Mouse (Mus musculus) ES-E14 (cell line): ENCODE data around the gene Hephl1. TPM values are rescaled to one million over a fixed set of nuclear protein-coding genes. Genes with fewer than 3 reads are reported as not detected.

Experiments used
- DNase-seq: peaks from one replicate; pipeline ENCODE4 v3.0.0-alpha.2; 2013; ENCODE audit warnings: low read depth, low spot score
- H3K27ac ChIP-seq: 2 replicates; pipeline ENCODE4 v1.5.1; 2012; ENCODE audit warnings: low read depth, mild to moderate bottlenecking, low read length, moderate library complexity, mixed read lengths; ENCODE audit not compliant: poor library complexity, insufficient read depth, severe bottlenecking
- H3K36me3 ChIP-seq: 2 replicates; pipeline ENCODE4 v1.6.1; 2012; ENCODE audit warnings: mild to moderate bottlenecking, low read length, moderate library complexity, mixed read lengths; ENCODE audit not compliant: control insufficient read depth, poor library complexity, insufficient read depth, severe bottlenecking
- H3K4me1 ChIP-seq, 2 experiments: fragments of 150-350 bp in 1 of 2; sonication (generic) in 1 of 2; 2 replicates each; pipeline ENCODE4 v1.6.1; 2012; ENCODE audit warnings: low read length in 2 of 2, mild to moderate bottlenecking in 1 of 2, mixed read lengths in 1 of 2; ENCODE audit not compliant: control insufficient read depth in 2 of 2, insufficient read depth in 2 of 2, poor library complexity in 1 of 2
- H3K4me3 ChIP-seq, 2 experiments: fragments of 150-350 bp in 1 of 2; sonication (generic) in 1 of 2; 2 replicates each; pipeline ENCODE4 v1.5.1; 2012; ENCODE audit warnings: low read length in 2 of 2, low read depth in 1 of 2, mild to moderate bottlenecking in 1 of 2, mixed read lengths in 1 of 2; ENCODE audit not compliant: insufficient read depth in 1 of 2, poor library complexity in 1 of 2, severe bottlenecking in 1 of 2
- H3K9ac ChIP-seq: 2 replicates; pipeline ENCODE4 v1.6.1; 2012; ENCODE audit warnings: low read depth, mild to moderate bottlenecking, low read length, mixed read lengths; ENCODE audit not compliant: poor library complexity, insufficient read depth, severe bottlenecking
- H3K9me3 ChIP-seq: fragments of 150-350 bp; sonication (generic); 2 replicates; pipeline ENCODE4 v1.6.1; 2012; ENCODE audit warnings: low read depth, mild to moderate bottlenecking, low read length; ENCODE audit not compliant: control insufficient read depth, insufficient read depth
- CHD2 ChIP-seq: IDR thresholded peaks from 2 replicates; pipeline ENCODE4 v1.6.1; 2014; ENCODE audit warnings: mild to moderate bottlenecking, low read depth, low read length, inconsistent platforms
- HCFC1 ChIP-seq: IDR thresholded peaks from 2 replicates; pipeline ENCODE4 v1.6.1; 2012; ENCODE audit warnings: low read length, inconsistent platforms, borderline replicate concordance; ENCODE audit not compliant: insufficient read depth
- MAFK ChIP-seq: IDR thresholded peaks from 2 replicates; pipeline ENCODE4 v1.6.1; 2014; ENCODE audit warnings: mild to moderate bottlenecking, low read depth, low read length, inconsistent platforms; ENCODE audit not compliant: insufficient read depth
- ZC3H11A ChIP-seq: IDR thresholded peaks from 2 replicates; pipeline ENCODE4 v1.6.1; 2012; ENCODE audit warnings: low read depth, mild to moderate bottlenecking, inconsistent platforms, low read length, borderline replicate concordance
- ZNF384 ChIP-seq: IDR thresholded peaks from 2 replicates; pipeline ENCODE4 v1.6.1; 2012; ENCODE audit warnings: low read depth, low read length, inconsistent platforms
- in situ Hi-C, 2 experiments: fragments of 600-800 bp; cut with MboI; formaldehyde crosslinking; loops; one replicate each; pipeline ENCODE4 v1.15.1; 2025; ENCODE audit warnings: low sequenced_read_pairs in 2 of 2, inconsistent platforms in 1 of 2; ENCODE audit not compliant: unreplicated experiment in 2 of 2
- total RNA-seq: library from RNA; depleted of rRNA; stranded (reverse); fragments of 300-350 nt; gene quantifications from 2 replicates; pipeline ENCODE4 v1.2.3, GENCODE M21; 2012

Hephl1 gene
- total RNA-seq, 1 experiment = 0.09 TPM

GRCm38 (mm10) chr9:15037237-15037636 is 74.7 kb downstream of the Hephl1 start:
- TF ChIP-seq MAFK (no peak), ZC3H11A (no peak), CHD2 (no peak), HCFC1 (no peak), ZNF384 (no peak)
- Histone ChIP-seq H3K4me3 (no peak overlapping the region), H3K27ac (no peak overlapping the region), H3K9ac (no peak overlapping the region), H3K9me3 (no peaks in the 10 kb centered on the region), H3K4me1 (peaks cover 0 to 5% of the 10 kb centered on the region in 2 experiments; a peak in 1 of 4 replicates), H3K36me3 (peaks cover 2% of the 10 kb centered on the region; the same call in 1 of the 2 replicates)
- no peak for DNase-seq
- in situ Hi-C loops = no loop called here

GRCm38 (mm10) chr9:15036807-15037206 is 75.1 kb downstream of the Hephl1 start:
- no peak overlapping the region for H3K4me3 ChIP-seq
- H3K9ac ChIP-seq = no peak overlapping the region
- in situ Hi-C loops = no loop called here
- TF ChIP-seq MAFK (no peak), ZNF384 (no peak), HCFC1 (no peak), CHD2 (no peak), ZC3H11A (no peak)
- H3K27ac ChIP-seq = no peak overlapping the region
- no peak for DNase-seq
- peaks cover 3% of the 10 kb centered on the region; the same call in 1 of the 2 replicates for H3K36me3 ChIP-seq
- peaks cover 0 to 5% of the 10 kb centered on the region in 2 experiments; a peak in 1 of 4 replicates for H3K4me1 ChIP-seq
- H3K9me3 ChIP-seq = no peaks in the 10 kb centered on the region

GRCm38 (mm10) chr9:15036405-15036804 is 75.5 kb downstream of the Hephl1 start:
- no peak overlapping the region for H3K9ac ChIP-seq
- DNase-seq = no peak
- TF ChIP-seq ZC3H11A (no peak), CHD2 (no peak), ZNF384 (no peak), HCFC1 (no peak), MAFK (no peak)
- H3K27ac ChIP-seq = no peak overlapping the region
- in situ Hi-C loops = no loop called here
- peaks cover 7% of the 10 kb centered on the region; the same call in 1 of the 2 replicates for H3K36me3 ChIP-seq
- peaks cover 0 to 5% of the 10 kb centered on the region in 2 experiments; a peak in 1 of 4 replicates for H3K4me1 ChIP-seq
- no peak overlapping the region for H3K4me3 ChIP-seq
- H3K9me3 ChIP-seq = no peaks in the 10 kb centered on the region

- Histone ChIP-seq H3K4me3 (no peak overlapping the region), H3K9ac (no peak overlapping the region)
- no peak for DNase-seq
These were observed 75.9 kb downstream of the Hephl1 start for GRCm38 (mm10) chr9:15035979-15036378.

More at GRCm38 (mm10) chr9:15035979-15036378, 75.9 kb downstream of the Hephl1 start:
- no peak for TF ChIP-seq ZC3H11A
- no peak for TF ChIP-seq HCFC1
- no peak for TF ChIP-seq ZNF384
- TF ChIP-seq CHD2 = no peak
- TF ChIP-seq MAFK = no peak
- Histone ChIP-seq H3K9me3 (no peaks in the 10 kb centered on the region), H3K27ac (no peak overlapping the region), H3K36me3 (peaks cover 7% of the 10 kb centered on the region; the same call in 1 of the 2 replicates), H3K4me1 (peaks cover 0 to 5% of the 10 kb centered on the region in 2 experiments; a peak in 1 of 4 replicates)
- in situ Hi-C loops = no loop called here
